Mouse (Mus musculus): ENCODE measurements at regions not wholly inside any gene's neighbourhood (a gene's known extent, or its start where the extent isn't known, plus 50 kb on each side); places are given as distances from the start of the nearest gene placed in this dataset.

GRCm38 (mm10) chr1:186407656-186408055 is 290.5 kb upstream of the Lyplal1 start:
- TF ChIP-seq CTCF (IDR thresholded peaks at IDR 0.05; ENCODE audit: low read depth, low read length) = no peak
- TF ChIP-seq POLR2A (IDR thresholded peaks at IDR 0.05; ENCODE audit: borderline replicate concordance, low read depth, low read length) = no peak
